Comparison of ENCODE assay signal across 8 mouse cellular contexts in genomic region chr8:46291931-46292675, GRCm38 (mm10). TPM values are rescaled to one million over a fixed set of nuclear protein-coding genes. Genes with fewer than 3 reads are reported as not detected.
DNase-seq lines count a peak whose midpoint lies in the region; ATAC-seq and TF ChIP-seq lines count a peak whose summit lies in the region.
"Had no signal": no experiment of that assay in that cellular context is flagged by ENCODE, and none has a peak within 500 bp of the region (broad histone marks: within the 10 kb centered on the region; RNA-seq: fewer than 3 reads in every experiment).

No protein-coding gene starts in this region.

- no peak overlapping the region for H3K9ac ChIP-seq in liver, postnatal 0 days (replicated peaks)
- no peak overlapping the region for H3K9ac ChIP-seq in forebrain, embryonic 11.5 days (ENCODE audit: low read length)
- no peak overlapping the region for H3K9ac ChIP-seq in intestine, embryonic 15.5 days
- H3K9ac ChIP-seq in neural tube, embryonic 14.5 days (replicated peaks; ENCODE audit: low read depth, low read length) = no peak overlapping the region

- 5% methylated on average over 33 of the region's 33 CpGs for WGBS in liver, postnatal 0 days (ENCODE audit: insufficient replicate concordance)
- WGBS in forebrain, embryonic 11.5 days = 2% methylated on average over 33 of the region's 33 CpGs
- WGBS in intestine, embryonic 15.5 days = 2% methylated on average over 33 of the region's 33 CpGs
- WGBS in neural tube, embryonic 14.5 days = under 1% methylated on average over 33 of the region's 33 CpGs

- H3K4me3 ChIP-seq in liver, postnatal 0 days (ENCODE audit: low read depth, low read length) = no peak overlapping the region
- peak overlapping the region; percentile 18 for H3K4me3 ChIP-seq in forebrain, embryonic 11.5 days (ENCODE audit: low read depth, low read length)
- H3K4me3 ChIP-seq in intestine, embryonic 15.5 days (replicated peaks) = no peak overlapping the region
- no peak overlapping the region for H3K4me3 ChIP-seq in neural tube, embryonic 14.5 days (ENCODE audit: low read depth, low read length)

- DNase-seq in liver, postnatal 0 days = peak; percentile 13
- DNase-seq in liver = no peak
- peak; percentile 59 for DNase-seq in forebrain, embryonic 11.5 days (ENCODE audit: low spot score)
- no peak for DNase-seq in frontal cortex, adult 2 months (ENCODE audit: extremely low spot score in 1 of 2, low spot score in 1 of 2)
- DNase-seq in thymus, postnatal 0 days (ENCODE audit: low spot score) = no peak
- DNase-seq: cerebellum, postnatal 25 days had no signal

- no peak overlapping the region for H3K27ac ChIP-seq in liver, postnatal 0 days (ENCODE audit: low read depth)
- H3K27ac ChIP-seq in forebrain, embryonic 11.5 days (ENCODE audit: low read depth, low read length) = no peak overlapping the region
- no peak overlapping the region for H3K27ac ChIP-seq in intestine, embryonic 15.5 days
- H3K27ac ChIP-seq in neural tube, embryonic 14.5 days (ENCODE audit: low read depth, low read length) = no peak overlapping the region

- no peaks in the 10 kb centered on the region for H3K4me1 ChIP-seq in liver, postnatal 0 days (ENCODE audit: insufficient read depth)
- H3K4me1 ChIP-seq in forebrain, embryonic 11.5 days (replicated peaks; ENCODE audit: control insufficient read depth, insufficient read depth, low read length) = peaks cover 31% of the 10 kb centered on the region
- 0 out of 2 replicates have a peak, but pooled peaks cover 2% of the 10 kb centered on the region for H3K4me1 ChIP-seq in intestine, embryonic 15.5 days (replicated peaks)
- H3K4me1 ChIP-seq in neural tube, embryonic 14.5 days (ENCODE audit: control insufficient read depth, insufficient read depth, low read length) = peaks cover 4% of the 10 kb centered on the region; the same call in 1 of the 2 replicates

- H3K9me3 ChIP-seq in liver, postnatal 0 days (ENCODE audit: low read length) = no peaks in the 10 kb centered on the region
- H3K9me3 ChIP-seq in forebrain, embryonic 11.5 days (ENCODE audit: control insufficient read depth, low read length) = no peaks in the 10 kb centered on the region
- H3K9me3 ChIP-seq in intestine, embryonic 15.5 days = no peaks in the 10 kb centered on the region
- H3K9me3 ChIP-seq in neural tube, embryonic 14.5 days (ENCODE audit: control insufficient read depth, low read length) = no peaks in the 10 kb centered on the region

- no peak overlapping the region for H3K4me2 ChIP-seq in liver, postnatal 0 days (ENCODE audit: low read depth, low read length)
- H3K4me2 ChIP-seq in forebrain, embryonic 11.5 days (ENCODE audit: low read depth, low read length, severe bottlenecking) = peak overlapping the region; percentile 36
- peak overlapping the region; percentile 35; the same call in 1 of the 2 replicates for H3K4me2 ChIP-seq in intestine, embryonic 15.5 days (replicated peaks)
- H3K4me2 ChIP-seq in neural tube, embryonic 14.5 days (ENCODE audit: low read depth, low read length) = peak overlapping the region; percentile 23

- peaks cover 79% of the 10 kb centered on the region for H3K27me3 ChIP-seq in liver, postnatal 0 days (ENCODE audit: insufficient read depth, low read length)
- H3K27me3 ChIP-seq in forebrain, embryonic 11.5 days (ENCODE audit: control insufficient read depth, insufficient read depth, low read length) = peaks cover 62% of the 10 kb centered on the region
- H3K27me3 ChIP-seq in intestine, embryonic 15.5 days (replicated peaks) = peaks cover 71% of the 10 kb centered on the region
- H3K27me3 ChIP-seq in neural tube, embryonic 14.5 days (ENCODE audit: control insufficient read depth, insufficient read depth, low read length) = peaks cover 68% of the 10 kb centered on the region

- no peak for TF ChIP-seq CTCF in liver, postnatal 0 days (IDR thresholded peaks at IDR 0.05; ENCODE audit: low read depth)

- ATAC-seq in liver, postnatal 0 days = no peak
- ATAC-seq in forebrain, embryonic 11.5 days (replicated peaks; ENCODE audit: low FRiP score) = no peak
- no peak for ATAC-seq in intestine, embryonic 15.5 days
- ATAC-seq in neural tube, embryonic 14.5 days (ENCODE audit: low read depth) = no peak

- no peak for TF ChIP-seq EP300 in liver, postnatal 0 days (IDR thresholded peaks at IDR 0.05; ENCODE audit: low read depth)

- H3K36me3 ChIP-seq in liver, postnatal 0 days (replicated peaks; ENCODE audit: insufficient read depth, low read length) = no peaks in the 10 kb centered on the region
- no peaks in the 10 kb centered on the region for H3K36me3 ChIP-seq in forebrain, embryonic 11.5 days (ENCODE audit: control insufficient read depth, insufficient read depth, low read length)
- H3K36me3 ChIP-seq in intestine, embryonic 15.5 days = no peaks in the 10 kb centered on the region
- H3K36me3 ChIP-seq in neural tube, embryonic 14.5 days (ENCODE audit: control insufficient read depth, insufficient read depth, low read length) = no peaks in the 10 kb centered on the region

RNA-seq across cellular contexts. Expression of gene Helt, which starts 2.4 kb away (rescaled TPM):
- polyA plus RNA-seq in liver, postnatal 0 days (2015; fragmentation: Nextera tagmentation; extraction: Ambion mirVana) = not detected in 2 replicates
- 5.9 and 7.4 TPM in 2 replicates for polyA plus RNA-seq in forebrain, embryonic 11.5 days (2014; fragmentation: Nextera tagmentation; extraction: Ambion mirVana)
- polyA plus RNA-seq in intestine, embryonic 15.5 days (2015; fragmentation: Nextera tagmentation; extraction: Ambion mirVana) = not detected in 2 replicates
- polyA plus RNA-seq in neural tube, embryonic 14.5 days (2014; fragmentation: Nextera tagmentation; extraction: Ambion mirVana) = 0.24 TPM in 1 of 2 replicates, not detected in the other
- 0.18 and 0.34 TPM in 2 replicates for polyA plus RNA-seq in frontal cortex, adult 2 months (2012; rRNA removed)
- 0.23 TPM in 1 of 2 replicates, not detected in the other for polyA plus RNA-seq in thymus, postnatal 0 days (2015; fragmentation: Nextera tagmentation; extraction: Ambion mirVana)

Comparison
In these comparisons a context has a peak if more than half of its experiments do, and no peak if none do; other contexts are left out.
1. DNase-seq: peak in liver, postnatal 0 days (single experiment) and forebrain, embryonic 11.5 days (single experiment); none in liver (single experiment), frontal cortex, adult 2 months (0 of 2) and thymus, postnatal 0 days (single experiment).